Mouse (Mus musculus) A20 (cell line): ENCODE results near the gene Fam196b.

Experiments
- DNase-seq: peaks from one replicate; pipeline ENCODE4 v3.0.0-alpha.2; 2011; ENCODE audit warnings: low read depth, low spot score

Gene Fam196b

GRCm38 (mm10) chr11:34314534-34315379, at the start of gene Fam196b:
TSS of gene Fam196b (plus strand) at chr11:34314822.
- peak; percentile 19 for DNase-seq

- DNase-seq, result no peak
Observed at GRCm38 (mm10) chr11:34272016-34272415, 42.6 kb upstream of the Fam196b start.

DNA sequence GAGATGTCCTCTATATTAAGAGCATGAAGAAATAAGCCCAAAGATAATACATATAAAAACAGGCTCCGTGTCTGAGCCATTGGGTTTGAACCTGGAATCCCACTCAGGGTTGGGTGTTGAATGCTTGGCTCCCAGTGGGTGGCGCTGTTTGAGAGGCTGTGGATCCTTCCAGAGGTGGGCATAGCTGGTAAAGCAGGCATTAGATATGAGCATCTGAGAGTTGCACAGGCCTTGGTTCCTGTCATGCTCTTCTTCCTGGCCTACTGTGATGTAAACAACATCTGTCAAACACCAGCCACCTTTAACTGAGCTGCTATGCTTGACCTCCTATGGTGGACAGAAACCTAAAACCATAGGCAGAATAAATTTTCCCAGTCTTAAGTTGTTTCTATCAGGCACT, 38.7 kb upstream of the Fam196b start:
- DNase-seq, result peak; percentile 41

DNA sequence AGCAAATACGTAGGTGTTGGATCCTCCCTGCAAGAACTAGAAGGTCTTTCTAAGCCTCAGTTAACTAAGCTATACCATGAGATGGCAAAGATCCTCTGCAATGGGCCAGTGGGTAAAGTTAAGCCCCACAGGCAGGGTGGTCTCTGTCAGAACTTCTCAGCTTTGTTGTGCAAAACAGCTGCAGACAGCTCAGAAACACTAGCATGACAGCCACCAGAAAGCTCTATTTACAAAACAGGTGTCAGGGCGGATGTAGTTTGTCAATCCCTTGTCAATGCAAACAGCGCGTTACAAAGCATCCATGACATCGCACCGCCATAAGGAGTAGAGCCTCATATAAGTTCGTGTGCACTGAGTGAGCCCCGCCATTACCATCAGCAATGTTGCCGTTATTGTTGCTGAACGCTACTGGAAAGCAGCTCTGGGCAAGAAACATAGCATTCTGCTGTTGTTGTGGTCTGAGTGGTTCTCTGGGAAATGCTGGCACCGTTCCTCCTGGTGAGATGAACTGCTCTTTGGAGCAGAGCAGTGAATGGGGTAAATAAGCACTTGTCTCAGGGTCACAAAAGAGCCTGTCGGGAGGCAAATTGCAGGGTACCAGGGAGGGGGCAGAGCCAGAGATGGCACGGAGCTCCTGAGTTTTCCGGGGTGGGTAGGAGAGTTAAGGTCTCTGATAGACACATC, 38.1 kb upstream of the Fam196b start:
- no peak for DNase-seq

DNA sequence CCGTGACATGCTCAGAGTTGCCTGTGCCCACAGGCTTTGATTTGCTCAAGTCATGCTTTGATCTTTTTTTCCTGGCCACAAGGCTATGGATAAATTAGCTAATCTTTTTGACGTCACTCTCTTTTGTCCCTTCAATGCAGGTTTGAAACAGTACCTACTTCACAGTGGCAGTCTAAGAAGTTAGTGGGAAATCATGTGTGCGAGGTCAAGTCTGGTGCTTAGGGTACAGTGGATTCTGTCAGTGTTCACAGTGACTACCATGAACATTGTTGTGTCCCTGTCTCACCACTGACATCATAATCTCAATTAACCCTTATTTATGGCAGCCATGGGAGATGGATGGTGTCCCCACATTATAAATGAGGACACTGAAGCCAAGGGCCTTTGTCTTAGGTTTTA, 37.6 kb upstream of the Fam196b start:
- DNase-seq, result no peak

DNA sequence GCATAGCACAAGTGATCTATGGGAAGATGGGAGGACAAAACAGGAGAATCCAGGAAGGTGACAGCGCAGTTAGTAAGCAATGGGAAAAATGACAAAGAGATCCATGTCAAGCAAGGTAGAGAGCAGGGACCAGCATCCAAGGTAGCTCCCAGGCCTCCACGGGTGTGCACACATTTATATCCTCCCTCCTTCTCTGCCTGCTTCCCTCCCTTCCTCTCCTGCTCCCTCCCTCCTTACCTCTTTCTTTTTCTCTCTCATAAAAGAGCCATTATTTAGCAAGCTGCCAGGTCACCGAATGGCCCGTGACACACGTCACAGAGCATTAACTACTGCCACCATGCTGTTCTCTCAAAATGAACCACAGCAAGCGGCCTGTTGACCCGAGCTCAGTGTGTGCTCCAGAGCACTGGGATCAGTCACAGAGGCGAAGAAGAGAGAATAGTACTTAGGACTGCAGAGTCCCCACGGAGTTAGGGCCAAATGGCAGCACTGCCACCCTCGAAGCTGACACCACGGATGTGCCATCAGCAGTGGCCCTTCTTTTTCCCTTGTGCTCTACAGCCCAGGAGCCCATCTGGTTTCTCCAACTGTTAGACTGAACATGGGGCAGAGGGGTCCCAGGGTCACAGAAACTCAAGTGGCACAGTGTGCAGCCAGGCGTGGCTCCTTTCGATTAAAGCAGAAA, 30.4 kb upstream of the Fam196b start:
- no peak for DNase-seq

GRCm38 (mm10) chr11:34290265-34290664, 24.4 kb upstream of the Fam196b start:
- DNase-seq, result no peak

DNA sequence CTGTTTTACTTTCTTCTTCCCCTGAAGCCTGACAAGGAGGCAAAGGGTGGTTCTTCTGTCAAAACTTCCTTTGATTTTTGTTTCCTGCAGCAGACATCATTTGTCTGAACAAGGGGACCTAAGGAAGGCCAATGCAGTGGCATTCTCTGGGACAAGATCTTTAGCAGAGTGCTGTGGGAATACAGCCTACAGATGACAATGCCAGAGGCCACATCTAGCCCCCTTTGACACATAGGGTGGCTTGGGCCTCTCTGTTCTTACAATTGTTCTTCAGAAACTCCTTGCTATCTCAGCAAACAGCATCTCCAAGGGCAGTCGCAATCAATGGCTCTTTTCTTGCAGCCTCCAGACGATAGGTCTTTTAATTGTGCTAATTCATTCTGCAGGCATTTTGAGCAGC, 23.9 kb upstream of the Fam196b start:
- DNase-seq, result no peak

DNA sequence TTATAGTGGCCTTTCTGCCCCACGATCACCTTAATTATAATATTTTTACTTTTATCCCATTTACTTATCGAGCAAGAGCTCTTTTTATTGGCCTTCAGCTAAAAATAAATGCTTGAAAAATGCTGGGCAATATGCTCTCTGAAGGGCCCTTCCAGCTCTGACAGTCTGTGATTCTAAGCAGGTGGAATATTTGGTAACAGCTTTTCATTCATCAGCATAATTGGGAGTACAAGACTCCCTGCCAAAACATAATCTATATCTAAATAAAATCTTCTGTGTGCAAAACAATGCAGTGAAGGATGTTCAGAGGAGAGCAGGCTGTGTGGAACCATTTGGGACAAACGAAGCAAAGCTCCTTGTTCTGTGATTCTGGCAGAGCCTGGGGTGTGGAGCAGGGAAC, 23.3 kb upstream of the Fam196b start:
- no peak for DNase-seq

GRCm38 (mm10) chr11:34297698-34298378, 16.8 kb upstream of the Fam196b start:
- DNase-seq, result no peak

- no peak for DNase-seq
Observed at GRCm38 (mm10) chr11:34299550-34299949, 15.1 kb upstream of the Fam196b start.

GRCm38 (mm10) chr11:34300064-34300463, 14.6 kb upstream of the Fam196b start:
- no peak for DNase-seq

- DNase-seq, result no peak
Observed at GRCm38 (mm10) chr11:34306231-34306630, 8.4 kb upstream of the Fam196b start.

DNA sequence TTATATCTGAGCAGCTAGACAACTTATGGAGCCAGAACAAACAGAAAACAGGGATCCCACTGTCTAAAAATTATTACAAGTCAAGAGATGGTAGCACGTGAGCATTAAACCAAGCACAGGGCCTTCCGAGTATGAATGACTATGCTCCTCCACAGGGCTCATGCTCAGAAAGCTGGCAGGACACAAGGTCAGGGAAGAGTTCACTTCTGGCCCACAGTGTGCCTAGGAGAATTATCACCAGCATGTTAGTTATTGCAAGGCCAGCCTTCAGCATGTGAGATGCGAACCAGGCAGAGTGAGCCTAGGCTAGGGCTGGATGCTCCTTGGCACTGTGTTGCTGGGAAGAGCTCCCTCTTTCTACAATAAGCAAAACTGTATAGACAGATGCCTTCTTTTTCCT, 5.9 kb upstream of the Fam196b start:
- no peak for DNase-seq

GRCm38 (mm10) chr11:34309360-34309759, 5.3 kb upstream of the Fam196b start:
- DNase-seq, result peak; percentile 26

GRCm38 (mm10) chr11:34311717-34312116, 2.9 kb upstream of the Fam196b start:
- no peak for DNase-seq

GRCm38 (mm10) chr11:34312208-34312607, 2.4 kb upstream of the Fam196b start:
- no peak for DNase-seq

DNA sequence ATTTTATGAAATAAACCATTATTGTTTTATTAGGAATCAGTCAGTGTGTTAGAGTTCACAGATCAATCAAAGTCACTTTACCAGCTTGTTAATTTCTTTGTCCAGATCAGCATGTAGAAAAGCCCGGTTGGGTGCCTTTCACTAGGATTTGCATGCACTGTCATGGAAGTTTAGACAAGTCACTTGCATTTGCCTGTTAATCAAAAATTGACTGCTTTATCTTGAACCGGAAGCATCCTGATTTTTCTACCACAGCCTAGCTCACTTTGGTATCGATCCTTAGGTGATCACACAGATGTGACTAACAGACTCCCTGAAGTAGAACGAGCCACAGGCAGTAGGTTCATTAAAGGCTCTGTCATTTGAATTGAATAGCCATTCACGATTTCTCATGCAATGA, 761 bp downstream of the Fam196b start:
- no peak for DNase-seq

DNA sequence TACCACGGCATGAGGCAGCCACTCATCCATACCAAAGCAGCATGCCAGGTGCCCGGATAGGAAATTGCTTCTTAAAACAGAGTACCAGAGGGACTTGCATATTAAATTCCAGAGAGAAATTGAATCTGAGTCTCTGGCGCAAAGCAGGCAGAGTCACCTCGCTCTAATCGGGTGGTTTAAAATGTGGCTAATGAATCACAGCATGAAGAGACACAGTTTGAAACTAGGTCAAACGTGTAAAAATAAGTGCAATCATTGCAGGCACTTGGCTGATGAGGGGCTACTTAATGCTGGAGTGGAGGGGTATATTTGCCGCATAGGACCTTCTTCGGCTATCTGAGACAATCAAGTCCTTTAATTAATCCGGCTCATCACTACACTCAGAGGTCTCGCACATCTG, 1.6 kb downstream of the Fam196b start:
- no peak for DNase-seq

- no peak for DNase-seq
Observed at GRCm38 (mm10) chr11:34317001-34317400, 2.4 kb downstream of the Fam196b start.

DNA sequence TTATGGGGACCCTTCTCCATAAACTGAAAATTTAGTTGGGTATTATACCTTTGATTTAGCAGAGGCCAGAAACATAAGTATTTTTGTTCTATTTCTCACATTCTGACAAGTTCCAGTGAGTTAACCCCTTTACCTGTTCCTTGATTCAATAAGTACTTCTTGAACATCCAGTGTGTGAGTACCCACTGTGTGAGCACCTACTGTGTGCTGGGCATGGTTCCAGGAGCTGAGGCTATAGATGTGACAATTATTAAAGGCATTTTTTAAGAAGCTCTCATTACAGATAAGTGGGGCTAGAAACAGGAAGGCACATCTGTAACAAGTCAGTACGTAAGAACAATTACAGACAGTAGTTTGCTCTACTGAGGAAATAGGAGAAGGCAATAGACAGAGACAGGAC, 4.7 kb downstream of the Fam196b start:
- DNase-seq, result no peak

GRCm38 (mm10) chr11:34323664-34324063, 9.0 kb downstream of the Fam196b start:
- no peak for DNase-seq
